Mouse (Mus musculus): ENCODE data around the gene Gria1. TPM values are rescaled to one million over a fixed set of nuclear protein-coding genes. Genes with fewer than 3 reads are reported as not detected.

Gene Gria1
- polyA plus RNA-seq, 1 experiment from 2014 or later = 10.9 TPM

- H3K27me3 ChIP-seq (replicated peaks) = no peaks in the 10 kb centered on the region
- no peak overlapping the region for H3K4me3 ChIP-seq
- no peaks in the 10 kb centered on the region for H3K36me3 ChIP-seq
- H3K9ac ChIP-seq = no peak overlapping the region
- no peak overlapping the region for H3K4me2 ChIP-seq (replicated peaks)
- ATAC-seq (ENCODE audit: low FRiP score, low read depth) = no peak
- no peaks in the 10 kb centered on the region for H3K9me3 ChIP-seq
- WGBS = 89% methylated on average over 5 of the region's 5 CpGs
- 0 out of 2 replicates have a peak, but pooled peaks cover under 1% of the 10 kb centered on the region for H3K4me1 ChIP-seq
- no peak overlapping the region for H3K27ac ChIP-seq
Measured at GRCm38 (mm10) chr11:57194746-57195145, 183.6 kb downstream of the Gria1 start.

- no peak for ATAC-seq (ENCODE audit: low FRiP score, low read depth)
- Histone ChIP-seq H3K4me3 (no peak overlapping the region), H3K27ac (no peak overlapping the region), H3K27me3 (replicated peaks) (no peaks in the 10 kb centered on the region), H3K4me1 (0 out of 2 replicates have a peak, but pooled peaks cover 4% of the 10 kb centered on the region), H3K9me3 (no peaks in the 10 kb centered on the region), H3K4me2 (replicated peaks) (no peak overlapping the region), H3K36me3 (no peaks in the 10 kb centered on the region), H3K9ac (no peak overlapping the region)
- WGBS = 74% methylated on average over 10 of the region's 10 CpGs
Measured at GRCm38 (mm10) chr11:57201245-57201976, 190.2 kb downstream of the Gria1 start.

- WGBS = 66% methylated on average over 6 of the region's 6 CpGs
- H3K4me1 ChIP-seq = 0 out of 2 replicates have a peak, but pooled peaks cover 4% of the 10 kb centered on the region
- no peak for ATAC-seq (ENCODE audit: low FRiP score, low read depth)
Measured at GRCm38 (mm10) chr11:57204371-57204770, 193.2 kb downstream of the Gria1 start.

GRCm38 (mm10) chr11:57207260-57207659 is 196.1 kb downstream of the Gria1 start:
- no peak overlapping the region for H3K9ac ChIP-seq
- H3K4me2 ChIP-seq (replicated peaks) = no peak overlapping the region
- no peaks in the 10 kb centered on the region for H3K9me3 ChIP-seq
- no peak overlapping the region for H3K4me3 ChIP-seq
- H3K27ac ChIP-seq = no peak overlapping the region
- no peaks in the 10 kb centered on the region for H3K4me1 ChIP-seq
- ATAC-seq (ENCODE audit: low FRiP score, low read depth) = no peak
- H3K36me3 ChIP-seq = no peaks in the 10 kb centered on the region
- H3K27me3 ChIP-seq (replicated peaks) = no peaks in the 10 kb centered on the region

More at GRCm38 (mm10) chr11:57204371-57204770, 193.2 kb downstream of the Gria1 start:
- H3K36me3 ChIP-seq = no peaks in the 10 kb centered on the region
- H3K9me3 ChIP-seq = no peaks in the 10 kb centered on the region
- H3K27ac ChIP-seq = no peak overlapping the region
- no peak overlapping the region for H3K4me3 ChIP-seq
- H3K27me3 ChIP-seq (replicated peaks) = no peaks in the 10 kb centered on the region
- H3K4me2 ChIP-seq (replicated peaks) = no peak overlapping the region
- H3K9ac ChIP-seq = no peak overlapping the region

- Histone ChIP-seq H3K4me3 (no peak overlapping the region), H3K36me3 (no peaks in the 10 kb centered on the region), H3K9ac (no peak overlapping the region), H3K27ac (no peak overlapping the region), H3K4me2 (replicated peaks) (no peak overlapping the region), H3K27me3 (replicated peaks) (no peaks in the 10 kb centered on the region), H3K9me3 (no peaks in the 10 kb centered on the region), H3K4me1 (no peaks in the 10 kb centered on the region)
- ATAC-seq (ENCODE audit: low FRiP score, low read depth) = no peak
- WGBS = 97% methylated on average over 7 of the region's 7 CpGs
Measured at GRCm38 (mm10) chr11:57214079-57214478, 202.9 kb downstream of the Gria1 start.

- WGBS = 91% methylated on average over 5 of the region's 5 CpGs
- Histone ChIP-seq H3K4me3 (no peak overlapping the region), H3K9me3 (no peaks in the 10 kb centered on the region), H3K9ac (no peak overlapping the region), H3K36me3 (no peaks in the 10 kb centered on the region), H3K27me3 (replicated peaks) (no peaks in the 10 kb centered on the region), H3K4me1 (no peaks in the 10 kb centered on the region), H3K4me2 (replicated peaks) (no peak overlapping the region), H3K27ac (no peak overlapping the region)
- ATAC-seq (ENCODE audit: low FRiP score, low read depth) = no peak
Measured at GRCm38 (mm10) chr11:57214583-57214982, 203.4 kb downstream of the Gria1 start.

GRCm38 (mm10) chr11:57222797-57223569 is 211.8 kb downstream of the Gria1 start:
- WGBS = 47% methylated on average over 8 of the region's 8 CpGs
- no peaks in the 10 kb centered on the region for H3K9me3 ChIP-seq
- H3K27me3 ChIP-seq (replicated peaks) = no peaks in the 10 kb centered on the region
- H3K4me3 ChIP-seq = no peak overlapping the region
- H3K27ac ChIP-seq = no peak overlapping the region
- no peak for ATAC-seq (ENCODE audit: low FRiP score, low read depth)
- H3K4me1 ChIP-seq = no peaks in the 10 kb centered on the region
- no peak overlapping the region for H3K9ac ChIP-seq
- no peak overlapping the region for H3K4me2 ChIP-seq (replicated peaks)
- no peaks in the 10 kb centered on the region for H3K36me3 ChIP-seq

GRCm38 (mm10) chr11:57235446-57235845 is 224.3 kb downstream of the Gria1 start:
- Histone ChIP-seq H3K27ac (no peak overlapping the region), H3K4me2 (replicated peaks) (no peak overlapping the region), H3K9me3 (no peaks in the 10 kb centered on the region), H3K4me3 (no peak overlapping the region), H3K36me3 (no peaks in the 10 kb centered on the region), H3K9ac (no peak overlapping the region), H3K4me1 (peaks cover 10% of the 10 kb centered on the region), H3K27me3 (replicated peaks) (no peaks in the 10 kb centered on the region)
- WGBS = 84% methylated on average over 2 of the region's 2 CpGs
- no peak for ATAC-seq (ENCODE audit: low FRiP score, low read depth)

GRCm38 (mm10) chr11:57236431-57236830 is 225.2 kb downstream of the Gria1 start:
- peaks cover 10% of the 10 kb centered on the region for H3K4me1 ChIP-seq
- no peaks in the 10 kb centered on the region for H3K36me3 ChIP-seq
- no peaks in the 10 kb centered on the region for H3K9me3 ChIP-seq
- WGBS = 89% methylated on average over 1 of the region's 1 CpGs
- H3K27me3 ChIP-seq (replicated peaks) = no peaks in the 10 kb centered on the region
- H3K4me3 ChIP-seq = no peak overlapping the region
- no peak overlapping the region for H3K4me2 ChIP-seq (replicated peaks)
- no peak overlapping the region for H3K27ac ChIP-seq
- no peak overlapping the region for H3K9ac ChIP-seq
- ATAC-seq (ENCODE audit: low FRiP score, low read depth) = no peak

- Histone ChIP-seq H3K4me1 (peaks cover 10% of the 10 kb centered on the region), H3K9ac (no peak overlapping the region), H3K9me3 (no peaks in the 10 kb centered on the region), H3K36me3 (no peaks in the 10 kb centered on the region), H3K4me2 (replicated peaks) (no peak overlapping the region), H3K27me3 (replicated peaks) (no peaks in the 10 kb centered on the region), H3K4me3 (no peak overlapping the region), H3K27ac (no peak overlapping the region)
- WGBS = 9% methylated on average over 3 of the region's 3 CpGs
- no peak for ATAC-seq (ENCODE audit: low FRiP score, low read depth)
Measured at GRCm38 (mm10) chr11:57239758-57240157, 228.6 kb downstream of the Gria1 start.

- H3K9ac ChIP-seq = no peak overlapping the region
- no peaks in the 10 kb centered on the region for H3K36me3 ChIP-seq
- ATAC-seq (ENCODE audit: low FRiP score, low read depth) = no peak
- peaks cover 10% of the 10 kb centered on the region for H3K4me1 ChIP-seq
- H3K27ac ChIP-seq = no peak overlapping the region
- no peaks in the 10 kb centered on the region for H3K27me3 ChIP-seq (replicated peaks)
- H3K4me3 ChIP-seq = no peak overlapping the region
- H3K4me2 ChIP-seq (replicated peaks) = no peak overlapping the region
- H3K9me3 ChIP-seq = no peaks in the 10 kb centered on the region
Measured at GRCm38 (mm10) chr11:57243835-57244234, 232.6 kb downstream of the Gria1 start.

- Histone ChIP-seq H3K9ac (no peak overlapping the region), H3K4me1 (peaks cover 13% of the 10 kb centered on the region), H3K27me3 (replicated peaks) (no peaks in the 10 kb centered on the region), H3K4me2 (replicated peaks) (no peak overlapping the region), H3K36me3 (no peaks in the 10 kb centered on the region), H3K4me3 (no peak overlapping the region), H3K27ac (no peak overlapping the region), H3K9me3 (no peaks in the 10 kb centered on the region)
- 86% methylated on average over 6 of the region's 6 CpGs for WGBS
- ATAC-seq (ENCODE audit: low FRiP score, low read depth) = no peak
Measured at GRCm38 (mm10) chr11:57244543-57244942, 233.4 kb downstream of the Gria1 start.

All from neural tube, embryonic 12.5 days (tissue).